Mouse (Mus musculus): ENCODE measurements at regions not wholly inside any gene's neighbourhood (a gene's known extent, or its start where the extent isn't known, plus 50 kb on each side); places are given as distances from the start of the nearest gene placed in this dataset.
A peak's percentile ranks its signal among the peaks of the same experiment; 100 is the strongest.

DNA sequence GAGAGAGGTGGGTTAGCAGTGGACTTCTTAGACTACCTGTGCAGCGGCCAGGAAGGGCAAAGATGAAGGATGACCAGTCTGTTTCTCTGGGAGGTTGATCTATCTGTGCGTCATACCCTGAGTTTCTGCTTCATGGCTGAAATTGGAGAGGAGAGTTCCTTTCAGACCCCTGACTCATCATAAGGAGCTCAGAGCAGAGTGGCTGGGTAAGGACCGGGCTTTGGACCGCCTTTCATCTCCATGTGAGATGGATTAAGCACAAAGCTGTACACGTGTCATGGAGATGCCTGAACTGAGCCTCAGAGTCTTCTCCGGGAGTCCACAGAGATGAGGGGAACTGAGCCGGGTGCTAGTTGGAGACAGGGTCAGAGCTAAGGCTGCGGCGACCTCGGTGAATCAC, 80.7 kb upstream of the Gm9887 start:
- no peak for DNase-seq

DNA sequence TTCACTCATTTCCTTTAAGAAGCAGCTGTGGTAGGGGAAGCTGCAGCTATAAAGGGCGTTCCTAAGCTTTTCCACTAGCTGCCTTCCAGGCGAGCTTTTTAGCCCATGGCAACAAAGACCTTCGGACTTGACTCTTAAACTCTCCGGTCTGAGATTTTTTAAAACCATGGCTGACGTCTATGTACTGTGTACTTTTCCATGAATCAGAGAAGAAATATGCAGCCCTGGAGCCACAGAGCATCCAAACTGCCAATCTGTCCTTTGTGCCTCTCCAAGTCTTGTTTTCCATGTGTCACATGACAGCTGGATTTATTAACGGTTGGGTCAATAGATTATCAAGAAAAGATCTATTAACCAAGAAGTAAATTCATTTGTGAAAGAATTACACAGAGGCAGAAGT, 78.9 kb upstream of the Gm9887 start:
- DNase-seq = no peak

DNA sequence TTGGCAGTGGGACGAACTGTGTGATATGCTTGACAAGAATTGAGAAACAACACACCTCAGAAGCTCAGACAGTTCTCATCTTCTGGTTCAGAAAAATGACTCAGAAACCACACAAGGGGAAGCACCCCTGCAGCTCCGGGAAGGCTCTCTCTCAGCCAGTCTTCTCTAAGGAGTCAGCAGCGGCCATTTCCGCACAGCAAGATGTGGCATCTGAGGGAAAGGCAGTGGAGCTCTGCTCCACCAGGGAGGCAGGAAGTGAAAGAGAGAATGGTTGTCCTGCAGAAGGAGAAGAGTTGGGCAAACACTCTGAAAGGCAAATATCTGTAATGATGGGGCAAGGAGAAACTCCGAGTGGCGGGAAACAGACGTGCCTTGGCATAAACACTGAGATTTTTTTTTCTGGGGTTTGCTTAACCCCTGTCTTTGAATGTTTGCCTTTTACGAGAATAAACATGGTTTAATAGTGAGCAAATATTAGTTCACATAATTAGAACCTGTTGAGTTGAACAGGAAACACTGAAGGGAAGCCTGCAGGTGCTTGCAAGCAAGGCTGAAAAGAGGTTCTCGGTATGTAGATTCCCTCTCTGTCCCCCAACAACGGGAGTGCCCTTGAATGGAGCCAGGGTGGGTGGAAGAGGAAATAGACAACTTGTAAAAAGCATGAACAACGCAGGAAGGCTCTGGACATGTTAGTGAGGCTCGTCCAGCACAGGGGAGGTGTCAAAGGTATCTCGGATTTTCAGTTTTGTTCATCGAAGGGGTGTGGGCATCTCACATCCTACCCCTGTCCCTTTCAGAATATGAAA, 75.9 kb upstream of the Gm9887 start:
- peak; percentile 17 for DNase-seq

DNA sequence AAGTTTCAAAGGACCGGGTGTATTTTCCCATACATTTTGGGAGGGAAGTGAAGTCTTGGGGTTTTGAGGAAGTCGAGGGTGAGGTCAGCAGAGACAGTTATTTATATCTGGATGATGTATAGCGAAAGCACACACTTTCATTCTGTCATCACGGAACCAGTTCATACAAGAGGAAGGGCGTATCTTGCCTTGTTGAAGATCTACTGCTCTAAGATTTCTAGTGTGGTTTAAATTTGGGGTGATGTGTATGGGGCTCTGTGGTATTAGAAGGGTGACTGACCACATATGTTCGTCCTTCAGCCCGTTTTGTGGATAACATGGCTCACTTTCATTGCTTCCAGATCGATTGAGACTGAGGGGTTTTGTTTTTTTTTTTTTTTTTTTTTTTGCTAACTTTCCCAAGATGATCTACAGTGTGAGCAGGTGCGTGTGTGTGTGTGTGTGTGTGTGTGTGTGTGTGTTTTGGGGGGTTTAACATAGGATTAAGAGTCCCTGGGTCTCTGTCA, 75.1 kb upstream of the Gm9887 start:
- no peak for DNase-seq

DNA sequence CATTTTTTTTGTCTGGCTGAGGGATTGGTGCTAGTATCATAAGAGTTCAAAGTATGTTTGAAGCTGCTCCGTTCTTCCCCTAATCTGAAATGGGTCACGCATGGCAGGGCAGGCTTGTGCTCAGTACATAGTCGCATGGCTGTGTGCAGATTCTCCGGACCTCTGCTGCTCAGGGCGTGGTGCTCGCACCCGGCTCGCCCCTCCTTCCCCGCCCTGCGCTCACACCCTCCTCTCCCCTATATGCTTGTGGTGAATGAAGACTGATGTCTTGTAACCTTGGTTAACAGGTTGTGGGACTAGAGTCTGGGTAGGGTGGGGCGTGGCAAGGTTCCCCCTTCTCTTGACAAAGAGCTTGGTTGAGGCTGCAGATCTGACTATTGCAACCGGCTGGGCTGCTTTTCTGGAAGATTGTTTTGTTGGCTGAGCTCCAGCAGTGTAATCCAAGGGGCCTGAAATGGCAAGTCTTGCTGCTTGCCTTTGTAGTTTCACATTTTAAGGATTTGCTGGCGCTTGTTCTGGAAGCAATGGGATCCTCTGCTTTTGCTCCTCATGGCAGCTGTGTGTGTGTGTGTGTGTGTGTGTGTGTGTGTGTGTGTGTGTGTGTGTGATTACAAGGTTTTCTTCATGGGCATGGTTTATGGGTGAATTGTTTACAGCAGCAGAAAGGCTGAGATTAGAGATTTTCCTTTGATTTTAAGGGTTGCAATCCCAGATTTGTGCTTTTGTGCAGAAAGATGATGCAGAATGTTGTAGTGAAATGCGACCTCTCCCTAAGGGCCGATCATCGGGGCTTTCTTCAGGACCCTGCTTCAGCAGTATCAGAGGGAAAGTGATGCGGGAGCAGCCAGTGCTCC, 74.4 kb upstream of the Gm9887 start:
- DNase-seq = peak; percentile 49

DNA sequence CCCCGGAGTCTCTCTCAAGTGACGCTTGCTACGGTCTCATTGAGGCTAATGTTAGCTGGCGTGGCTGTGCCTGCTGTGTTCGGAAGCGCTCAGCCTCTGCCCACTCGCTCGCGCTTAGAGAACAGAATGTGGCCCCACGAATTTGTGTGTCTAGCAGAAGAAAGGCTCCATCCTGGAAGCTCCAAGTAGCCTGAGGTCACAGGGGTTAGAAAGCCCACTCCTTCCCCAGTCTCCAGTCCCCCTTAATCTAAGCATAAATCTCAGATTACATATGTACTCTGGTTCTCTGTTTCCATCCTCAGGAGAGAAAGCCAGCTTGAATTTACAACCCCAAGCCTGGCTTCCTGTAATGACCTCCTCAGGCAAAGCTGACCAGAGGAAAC, 73.8 kb upstream of the Gm9887 start:
- no peak for DNase-seq

DNA sequence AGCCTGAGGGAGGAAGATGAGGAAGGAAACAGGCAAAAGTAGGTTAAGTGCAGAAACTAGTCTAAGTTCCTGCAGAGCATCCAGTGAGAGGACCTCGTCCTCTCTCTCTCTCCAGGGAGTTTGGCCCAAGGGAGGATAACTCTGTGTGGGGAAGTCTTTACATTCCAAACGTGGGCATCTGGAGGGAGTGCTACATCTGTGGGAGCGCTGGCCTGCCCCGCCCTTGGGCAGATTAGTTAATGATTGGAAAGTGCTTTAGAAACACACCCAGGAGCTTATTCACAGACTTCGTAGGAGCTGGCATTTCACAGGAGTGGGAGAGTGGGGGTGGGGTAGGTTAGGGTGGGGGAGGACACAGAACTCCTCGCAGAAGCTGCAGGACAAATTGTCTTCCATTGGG, 70.1 kb upstream of the Gm9887 start:
- no peak for DNase-seq

DNA sequence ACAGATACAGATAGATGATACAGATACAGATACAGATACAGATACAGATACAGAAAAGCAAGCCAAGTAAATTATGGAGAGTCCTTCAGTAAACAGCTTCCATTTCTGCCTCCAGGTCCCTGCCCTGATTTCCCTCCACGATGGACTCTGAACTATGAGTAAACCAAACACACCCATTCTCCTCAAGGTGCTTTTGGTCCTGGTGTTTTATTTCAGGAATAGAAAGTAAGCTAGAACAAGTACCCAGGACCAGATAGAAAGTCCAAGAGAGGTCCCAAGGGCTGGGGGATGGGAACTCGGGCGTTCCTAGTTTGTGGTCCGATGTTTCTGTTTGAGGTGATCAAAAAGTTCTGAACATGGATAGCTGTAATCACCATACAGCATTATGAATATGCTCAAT, 69.5 kb upstream of the Gm9887 start:
- DNase-seq = no peak

DNA sequence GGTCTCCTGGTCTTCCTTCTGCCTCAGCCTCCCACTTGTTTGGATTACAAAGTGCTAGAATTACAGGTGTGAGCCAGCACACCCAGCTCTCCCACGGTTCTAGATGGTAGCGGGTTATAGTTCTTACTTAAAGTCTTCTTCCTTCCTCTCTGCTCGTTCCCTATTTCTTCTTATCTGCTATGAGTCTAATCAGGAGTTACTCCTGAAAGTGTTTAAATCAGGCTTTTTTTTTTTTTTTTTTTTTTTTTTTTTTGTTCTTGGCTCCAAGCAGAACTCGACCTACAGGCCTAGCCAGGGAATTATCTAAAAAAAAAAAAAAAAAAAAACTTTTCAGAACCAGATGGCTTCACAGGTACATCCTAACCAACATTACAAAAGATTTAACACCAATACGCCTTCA, 66.0 kb upstream of the Gm9887 start:
- no peak for DNase-seq

- peak; percentile 38 for DNase-seq
Observed at GRCm38 (mm10) chr12:69436839-69437501, 64.7 kb upstream of the Gm9887 start.

DNA sequence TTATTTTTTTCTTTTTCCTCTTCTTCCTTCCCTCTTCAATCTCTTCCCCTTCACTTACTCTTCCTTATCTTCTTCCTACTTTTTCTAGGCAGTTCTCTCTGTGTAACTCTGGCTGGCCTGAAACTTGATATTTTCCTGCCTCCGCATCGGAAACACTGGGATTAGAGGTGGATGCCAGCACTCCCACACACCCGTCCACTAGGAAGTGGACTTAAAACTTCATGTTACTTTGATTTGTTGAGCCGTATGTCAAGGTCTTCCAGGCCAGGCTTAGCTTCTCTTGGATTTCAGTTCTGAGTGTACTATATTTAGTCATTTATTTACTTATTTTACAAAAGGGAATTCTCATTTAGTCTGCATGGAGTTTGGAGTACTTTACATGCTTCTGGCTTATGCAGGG, 62.1 kb upstream of the Gm9887 start:
- no peak for DNase-seq

DNA sequence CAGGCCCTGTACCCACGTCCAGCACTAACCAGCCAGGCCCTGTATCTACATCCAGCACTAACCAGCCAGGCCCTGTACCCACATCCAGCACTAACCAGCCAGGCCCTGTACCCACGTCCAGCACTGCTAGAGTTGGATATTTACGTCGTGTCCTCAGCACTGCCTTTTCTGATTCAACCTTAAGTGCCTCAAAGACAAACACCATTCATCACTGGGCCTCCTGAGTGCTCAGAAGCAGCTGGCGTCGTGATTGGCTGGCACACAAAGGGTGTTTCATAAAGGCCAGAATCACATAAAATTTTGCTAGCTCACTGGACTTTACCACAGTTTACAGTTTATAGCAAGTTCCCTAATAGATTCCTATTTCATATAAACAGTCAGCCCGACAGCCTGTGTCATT, 59.8 kb upstream of the Gm9887 start:
- DNase-seq = no peak

- no peak for DNase-seq
Observed at GRCm38 (mm10) chr12:69428108-69428507, 55.9 kb upstream of the Gm9887 start.

DNA sequence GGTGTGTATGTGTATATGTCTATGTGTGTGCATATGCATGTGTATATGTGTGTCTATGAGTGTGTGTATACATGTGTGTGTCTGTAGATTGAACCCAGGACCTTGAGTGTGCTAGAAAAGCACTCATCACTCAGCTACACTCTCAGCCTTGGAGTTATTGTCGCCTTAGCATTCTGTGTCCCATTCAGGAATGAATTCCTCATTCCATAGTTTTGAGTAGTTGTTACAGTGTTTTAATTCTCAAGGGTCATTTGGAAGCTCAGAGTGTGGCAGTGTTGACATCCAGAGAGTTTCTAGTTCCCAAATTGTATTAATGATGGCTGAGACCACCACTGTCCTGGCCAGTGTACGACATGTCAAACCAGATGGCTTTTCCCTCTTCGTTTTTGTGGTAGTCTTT, 53.4 kb upstream of the Gm9887 start:
- no peak for DNase-seq

GRCm38 (mm10) chr12:69424971-69425370, 52.7 kb upstream of the Gm9887 start:
- DNase-seq = no peak

Measured in right cerebral cortex, postnatal 14 days (tissue).